Mouse (Mus musculus): ENCODE measurements at regions not wholly inside any gene's neighbourhood (a gene's known extent, or its start where the extent isn't known, plus 50 kb on each side); places are given as distances from the start of the nearest gene placed in this dataset.
A peak's percentile ranks its signal among the peaks of the same experiment; 100 is the strongest.

GRCm38 (mm10) chr7:36156595-36156994 is 353.8 kb upstream of the Zfp507 start:
- Histone ChIP-seq H3K4me1 (replicated peaks) (no peaks in the 10 kb centered on the region), H3K4me3 (no peak overlapping the region), H3K27ac (no peak overlapping the region), H3K9ac (no peak overlapping the region), H3K9me3 (replicated peaks) (no peaks in the 10 kb centered on the region), H3K27me3 (no peaks in the 10 kb centered on the region), H3K4me2 (no peak overlapping the region), H3K36me3 (no peaks in the 10 kb centered on the region)
- 76% methylated on average over 12 of the region's 12 CpGs for WGBS
- ATAC-seq (replicated peaks; ENCODE audit: insufficient number of reproducible peaks, insufficient read depth, low FRiP score, low read depth): no peak

GRCm38 (mm10) chr7:36155576-36155975 is 352.8 kb upstream of the Zfp507 start:
- H3K9me3 ChIP-seq (replicated peaks): no peaks in the 10 kb centered on the region
- H3K4me2 ChIP-seq: no peak overlapping the region
- H3K4me3 ChIP-seq: no peak overlapping the region
- ATAC-seq (replicated peaks; ENCODE audit: insufficient number of reproducible peaks, insufficient read depth, low FRiP score, low read depth): no peak
- H3K36me3 ChIP-seq: no peaks in the 10 kb centered on the region
- no peak overlapping the region for H3K9ac ChIP-seq
- no peak overlapping the region for H3K27ac ChIP-seq
- WGBS: 51% methylated on average over 2 of the region's 2 CpGs
- no peaks in the 10 kb centered on the region for H3K27me3 ChIP-seq
- H3K4me1 ChIP-seq (replicated peaks): no peaks in the 10 kb centered on the region

GRCm38 (mm10) chr7:36155159-36155558 is 352.4 kb upstream of the Zfp507 start:
- H3K9me3 ChIP-seq (replicated peaks): no peaks in the 10 kb centered on the region
- 70% methylated on average over 6 of the region's 6 CpGs for WGBS
- ATAC-seq (replicated peaks; ENCODE audit: insufficient number of reproducible peaks, insufficient read depth, low FRiP score, low read depth): no peak
- no peak overlapping the region for H3K4me2 ChIP-seq
- H3K4me1 ChIP-seq (replicated peaks): no peaks in the 10 kb centered on the region
- H3K4me3 ChIP-seq: no peak overlapping the region
- no peaks in the 10 kb centered on the region for H3K36me3 ChIP-seq
- no peak overlapping the region for H3K9ac ChIP-seq
- H3K27me3 ChIP-seq: no peaks in the 10 kb centered on the region
- H3K27ac ChIP-seq: no peak overlapping the region

GRCm38 (mm10) chr7:36150871-36151560 is 348.2 kb upstream of the Zfp507 start:
- Histone ChIP-seq H3K9ac (no peak overlapping the region), H3K36me3 (no peaks in the 10 kb centered on the region), H3K27me3 (no peaks in the 10 kb centered on the region), H3K4me2 (no peak overlapping the region), H3K4me3 (no peak overlapping the region), H3K4me1 (replicated peaks) (no peaks in the 10 kb centered on the region), H3K9me3 (replicated peaks) (no peaks in the 10 kb centered on the region), H3K27ac (no peak overlapping the region)
- 61% methylated on average over 12 of the region's 12 CpGs for WGBS
- ATAC-seq (replicated peaks; ENCODE audit: insufficient number of reproducible peaks, insufficient read depth, low FRiP score, low read depth): no peak

- Histone ChIP-seq H3K9ac (no peak overlapping the region), H3K4me1 (replicated peaks) (peaks cover 20% of the 10 kb centered on the region), H3K4me2 (no peak overlapping the region), H3K27ac (no peak overlapping the region), H3K36me3 (no peaks in the 10 kb centered on the region), H3K9me3 (replicated peaks) (no peaks in the 10 kb centered on the region), H3K27me3 (no peaks in the 10 kb centered on the region), H3K4me3 (no peak overlapping the region)
- 45% methylated on average over 5 of the region's 5 CpGs for WGBS
- no peak; the same call in 1 of the 2 replicates for ATAC-seq (replicated peaks; ENCODE audit: insufficient number of reproducible peaks, insufficient read depth, low FRiP score, low read depth)
Measured at GRCm38 (mm10) chr7:36136571-36136970, 333.8 kb upstream of the Zfp507 start.

GRCm38 (mm10) chr7:36134557-36134956 is 331.8 kb upstream of the Zfp507 start:
- Histone ChIP-seq H3K4me1 (replicated peaks) (peaks cover 20% of the 10 kb centered on the region), H3K9me3 (replicated peaks) (no peaks in the 10 kb centered on the region), H3K9ac (no peak overlapping the region), H3K4me3 (no peak overlapping the region), H3K27ac (no peak overlapping the region), H3K36me3 (no peaks in the 10 kb centered on the region), H3K27me3 (no peaks in the 10 kb centered on the region), H3K4me2 (no peak overlapping the region)
- no peak for ATAC-seq (replicated peaks; ENCODE audit: insufficient number of reproducible peaks, insufficient read depth, low FRiP score, low read depth)
- WGBS: 56% methylated on average over 4 of the region's 4 CpGs

- H3K4me3 ChIP-seq: no peak overlapping the region
- no peaks in the 10 kb centered on the region for H3K27me3 ChIP-seq
- WGBS: 11% methylated on average over 8 of the region's 8 CpGs
- H3K4me1 ChIP-seq (replicated peaks): peaks cover 20% of the 10 kb centered on the region
- H3K9ac ChIP-seq: no peak overlapping the region
- ATAC-seq (replicated peaks; ENCODE audit: insufficient number of reproducible peaks, insufficient read depth, low FRiP score, low read depth): peak; percentile 69
- H3K9me3 ChIP-seq (replicated peaks): no peaks in the 10 kb centered on the region
- no peaks in the 10 kb centered on the region for H3K36me3 ChIP-seq
- H3K27ac ChIP-seq: peak overlapping the region; percentile 46
- H3K4me2 ChIP-seq: peak overlapping the region; percentile 8
Measured at GRCm38 (mm10) chr7:36133658-36134143, 330.9 kb upstream of the Zfp507 start.

GRCm38 (mm10) chr7:36133026-36133425 is 330.2 kb upstream of the Zfp507 start:
- Histone ChIP-seq H3K4me1 (replicated peaks) (peaks cover 20% of the 10 kb centered on the region), H3K4me3 (no peak overlapping the region), H3K9me3 (replicated peaks) (no peaks in the 10 kb centered on the region), H3K27ac (peak overlapping the region; percentile 46; the same call in 1 of the 2 replicates), H3K36me3 (no peaks in the 10 kb centered on the region), H3K4me2 (no peak overlapping the region), H3K27me3 (no peaks in the 10 kb centered on the region), H3K9ac (no peak overlapping the region)
- 82% methylated on average over 11 of the region's 11 CpGs for WGBS
- ATAC-seq (replicated peaks; ENCODE audit: insufficient number of reproducible peaks, insufficient read depth, low FRiP score, low read depth): no peak

GRCm38 (mm10) chr7:36132569-36132968 is 329.8 kb upstream of the Zfp507 start:
- no peak overlapping the region for H3K27ac ChIP-seq
- H3K9ac ChIP-seq: no peak overlapping the region
- H3K4me2 ChIP-seq: no peak overlapping the region
- 55% methylated on average over 1 of the region's 1 CpGs for WGBS
- no peaks in the 10 kb centered on the region for H3K36me3 ChIP-seq
- H3K4me3 ChIP-seq: no peak overlapping the region
- 0 out of 2 replicates have a peak, but pooled peaks have one; percentile 17 for ATAC-seq (replicated peaks; ENCODE audit: insufficient number of reproducible peaks, insufficient read depth, low FRiP score, low read depth)
- H3K9me3 ChIP-seq (replicated peaks): no peaks in the 10 kb centered on the region
- H3K27me3 ChIP-seq: no peaks in the 10 kb centered on the region
- peaks cover 20% of the 10 kb centered on the region for H3K4me1 ChIP-seq (replicated peaks)

- Histone ChIP-seq H3K4me3 (no peak overlapping the region), H3K4me2 (no peak overlapping the region), H3K36me3 (no peaks in the 10 kb centered on the region), H3K27ac (no peak overlapping the region), H3K9ac (no peak overlapping the region), H3K27me3 (no peaks in the 10 kb centered on the region), H3K4me1 (replicated peaks) (no peaks in the 10 kb centered on the region), H3K9me3 (replicated peaks) (no peaks in the 10 kb centered on the region)
- no peak for ATAC-seq (replicated peaks; ENCODE audit: insufficient number of reproducible peaks, insufficient read depth, low FRiP score, low read depth)
- WGBS: 77% methylated on average over 4 of the region's 4 CpGs
Measured at GRCm38 (mm10) chr7:36097054-36097453, 294.3 kb upstream of the Zfp507 start.

GRCm38 (mm10) chr7:36095258-36096130 is 292.7 kb upstream of the Zfp507 start:
- H3K9me3 ChIP-seq (replicated peaks): no peaks in the 10 kb centered on the region
- no peaks in the 10 kb centered on the region for H3K36me3 ChIP-seq
- WGBS: 65% methylated on average over 20 of the region's 20 CpGs
- no peak for ATAC-seq (replicated peaks; ENCODE audit: insufficient number of reproducible peaks, insufficient read depth, low FRiP score, low read depth)
- no peak overlapping the region for H3K4me2 ChIP-seq
- H3K4me3 ChIP-seq: no peak overlapping the region
- H3K27ac ChIP-seq: no peak overlapping the region
- H3K4me1 ChIP-seq (replicated peaks): peaks cover 4% of the 10 kb centered on the region
- no peak overlapping the region for H3K9ac ChIP-seq
- H3K27me3 ChIP-seq: no peaks in the 10 kb centered on the region
